Mouse (Mus musculus): Measurements from ENCODE around the gene Sh2b3.
"Not testable (repeated sequence)": the region's sequence is repeated elsewhere in the genome, so short reads cannot be mapped to it uniquely, and the experiment has no call there.

The Sh2b3 gene

DNA sequence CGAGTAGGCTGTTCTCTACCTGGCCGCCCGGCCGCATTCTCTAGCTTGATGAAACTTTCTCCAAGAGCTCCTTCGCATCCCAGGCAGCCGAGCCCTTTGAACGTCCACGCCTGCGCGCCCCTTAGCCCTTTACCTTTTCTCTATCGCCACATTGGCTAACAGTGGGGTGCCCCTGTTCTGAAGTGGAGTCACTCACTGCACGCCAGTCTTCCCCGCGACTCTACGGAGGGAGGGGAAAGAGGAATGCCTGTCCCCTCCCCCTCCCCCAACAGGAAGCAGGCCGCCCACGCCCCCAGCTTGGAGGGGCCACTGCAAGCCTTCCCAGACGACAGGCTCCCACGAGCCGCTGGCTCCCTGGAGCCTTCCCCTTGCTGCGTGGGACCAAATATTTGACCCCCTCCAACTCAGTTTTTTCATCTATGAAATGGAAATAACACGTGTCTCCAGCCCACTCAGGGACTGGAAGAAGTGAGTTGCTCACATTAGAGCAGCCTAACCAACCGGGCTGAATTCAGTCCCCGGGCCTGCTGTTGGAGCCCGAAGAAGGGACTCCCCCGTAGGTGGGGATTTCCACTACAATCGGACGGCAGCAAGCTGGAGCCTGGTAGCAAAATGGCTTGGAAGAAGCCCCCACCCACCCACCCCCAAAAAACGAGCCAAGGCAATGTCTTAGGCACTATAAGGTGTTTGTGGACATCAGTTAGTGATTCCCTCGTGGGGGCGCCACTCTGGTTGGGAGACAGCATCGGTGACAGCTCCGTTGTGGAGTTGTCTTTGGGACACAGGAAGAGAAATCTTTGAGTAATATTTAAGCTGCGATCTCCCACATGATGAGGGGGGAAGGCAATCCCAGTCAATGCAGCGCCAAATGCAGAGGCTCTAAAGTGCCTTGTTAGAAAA, at the start of gene Sh2b3:
Gene Sh2b3, minus strand, starts transcription at position 206 of the 900 bp plus-strand sequence.
- DNase-seq (ENCODE audit: low spot score) = no peak

DNA sequence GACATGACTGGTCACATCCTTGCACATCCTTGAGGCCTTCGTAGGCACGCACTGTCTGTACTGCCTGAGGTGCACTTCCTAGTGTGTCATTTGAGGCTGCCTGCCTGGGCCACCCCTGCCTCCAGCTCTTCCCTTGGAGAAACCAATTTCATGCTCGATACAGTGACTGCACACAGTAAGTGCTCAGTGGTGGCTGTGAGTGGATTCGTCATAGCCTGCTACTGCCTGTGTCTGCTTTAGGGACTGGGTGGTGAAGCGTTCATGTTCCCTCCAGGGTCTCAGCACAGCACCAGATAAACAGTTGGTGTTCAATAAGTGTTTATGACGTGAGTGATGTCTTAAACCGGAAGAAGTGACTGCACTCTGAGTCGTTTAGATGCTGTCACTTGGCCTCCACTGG, 45.9 kb upstream of the Sh2b3 start:
- DNase-seq (ENCODE audit: low spot score) = no peak

DNA sequence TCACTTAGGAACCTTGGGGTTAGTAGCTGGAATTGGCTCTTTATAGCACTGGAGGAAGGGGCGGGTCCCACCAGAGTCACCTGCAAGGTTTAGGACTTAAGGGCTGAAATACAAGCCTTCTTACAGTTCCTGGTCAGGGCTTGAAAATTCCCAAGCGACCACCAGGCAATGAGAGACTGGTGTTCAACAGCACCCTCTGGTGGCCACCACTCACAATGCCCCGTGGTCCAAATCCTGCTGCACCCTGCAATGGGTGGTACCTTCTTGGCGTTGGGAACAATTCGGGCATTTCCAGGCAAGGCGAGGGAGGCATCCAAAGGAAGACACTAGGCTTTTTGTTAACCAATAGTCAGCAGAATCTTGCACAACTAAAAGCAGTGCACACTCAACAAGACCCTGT, 41.8 kb upstream of the Sh2b3 start:
- no peak for DNase-seq (ENCODE audit: low spot score)

DNA sequence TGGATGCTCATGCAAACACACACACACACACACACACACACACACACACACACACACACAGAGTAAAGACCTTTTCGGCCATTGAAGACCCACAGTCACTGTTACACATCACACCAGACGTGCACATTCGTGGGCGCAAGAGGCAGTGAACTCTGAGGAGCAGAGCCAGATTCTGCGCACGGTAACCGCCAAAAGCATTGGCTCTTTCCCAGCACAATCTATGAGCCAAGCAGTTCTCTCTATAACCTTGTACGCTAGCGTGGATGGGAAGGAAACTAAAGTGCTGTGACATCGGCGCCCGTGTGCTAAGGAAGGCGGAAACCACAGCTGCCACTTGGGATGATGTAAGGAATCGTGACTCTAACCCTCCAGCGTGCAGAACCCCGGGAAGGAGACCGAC, 41.3 kb upstream of the Sh2b3 start:
- no peak for DNase-seq (ENCODE audit: low spot score)

DNA sequence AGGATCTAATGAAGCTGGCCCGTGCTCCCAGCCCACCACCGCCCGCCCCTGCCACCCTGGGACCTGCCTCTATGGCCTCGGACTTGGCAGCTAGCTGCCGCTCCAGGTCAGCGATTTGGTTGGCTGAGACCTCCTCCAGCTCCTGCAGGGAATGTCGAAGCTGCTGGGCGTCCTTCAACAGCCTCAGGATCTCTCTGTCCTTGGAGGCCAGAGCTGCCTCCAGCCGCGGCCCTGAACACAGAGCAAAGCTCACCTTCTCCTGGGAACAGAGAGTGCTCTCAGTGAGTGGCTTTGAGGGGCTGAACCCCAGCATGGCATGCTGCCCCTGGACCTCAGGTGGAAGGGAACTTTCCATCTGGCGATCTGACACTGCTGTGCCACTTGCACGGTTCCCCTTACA, 39.5 kb upstream of the Sh2b3 start:
- DNase-seq (ENCODE audit: low spot score) = no peak

DNA sequence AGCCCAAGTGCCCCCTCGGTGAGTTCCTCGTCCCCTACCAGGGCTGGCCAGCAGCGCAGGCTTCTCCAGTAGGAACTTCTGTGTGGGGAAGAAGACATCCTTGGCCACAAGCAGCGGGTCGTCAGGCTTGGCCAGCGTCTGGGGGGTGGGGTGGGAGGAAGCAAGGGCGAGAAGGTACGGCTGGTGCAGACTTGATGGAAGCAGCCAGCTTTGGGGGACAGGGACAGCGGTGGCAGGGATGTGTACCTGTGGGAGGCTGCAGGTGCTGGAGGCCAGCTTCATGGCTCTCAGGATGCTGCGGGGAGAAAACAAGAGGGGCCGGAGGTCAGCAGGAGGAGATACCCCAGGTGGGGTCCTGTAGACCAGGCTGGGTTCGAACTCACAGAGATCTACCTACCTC, 37.6 kb upstream of the Sh2b3 start:
- no peak for DNase-seq (ENCODE audit: low spot score)

DNA sequence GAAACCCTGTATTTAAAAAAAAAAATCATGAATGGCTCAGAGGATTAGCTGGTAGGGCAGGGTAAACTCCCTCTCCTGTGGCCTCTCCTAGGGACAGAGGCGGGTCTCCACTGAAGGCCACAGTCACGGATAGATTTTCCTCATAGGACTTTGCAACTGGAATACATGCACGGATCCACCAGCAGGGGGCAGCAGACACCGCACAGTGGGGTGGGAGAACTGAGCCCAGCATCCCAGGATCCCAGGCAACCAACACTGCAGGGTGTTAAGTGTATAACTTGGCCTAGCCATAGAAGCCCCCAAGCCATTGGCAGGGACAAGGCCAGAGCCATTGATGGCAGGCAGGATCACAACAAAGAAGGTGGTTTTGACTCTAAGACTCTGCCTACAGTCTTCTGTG, 34.7 kb upstream of the Sh2b3 start:
- peak; percentile 66 for DNase-seq (ENCODE audit: low spot score)

DNA sequence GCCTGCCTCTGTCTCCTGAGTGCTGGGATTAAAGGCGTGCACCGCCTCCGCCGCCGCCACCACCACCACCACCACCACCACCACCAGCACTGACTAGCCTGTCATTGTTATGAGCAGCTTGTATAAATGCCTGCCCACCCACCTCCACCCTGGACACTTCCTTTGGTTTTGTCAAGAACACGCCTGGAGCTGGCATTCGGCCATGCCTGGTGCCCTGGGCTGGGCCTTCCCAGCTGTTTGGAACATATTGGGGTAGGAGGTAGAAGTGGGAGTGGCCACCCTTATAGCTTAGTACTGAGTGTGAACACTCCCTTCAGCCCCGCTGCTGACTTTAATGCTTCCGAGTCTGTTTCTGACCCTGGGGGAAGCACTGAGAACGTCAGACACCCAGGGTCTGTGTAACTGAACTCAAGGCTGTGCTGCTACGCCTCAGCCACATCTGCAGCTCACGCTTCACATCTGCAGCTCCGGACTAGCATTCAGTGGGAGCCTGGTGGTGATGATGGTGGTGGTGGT, 34.1 kb upstream of the Sh2b3 start:
- DNase-seq (ENCODE audit: low spot score) = no peak

DNA sequence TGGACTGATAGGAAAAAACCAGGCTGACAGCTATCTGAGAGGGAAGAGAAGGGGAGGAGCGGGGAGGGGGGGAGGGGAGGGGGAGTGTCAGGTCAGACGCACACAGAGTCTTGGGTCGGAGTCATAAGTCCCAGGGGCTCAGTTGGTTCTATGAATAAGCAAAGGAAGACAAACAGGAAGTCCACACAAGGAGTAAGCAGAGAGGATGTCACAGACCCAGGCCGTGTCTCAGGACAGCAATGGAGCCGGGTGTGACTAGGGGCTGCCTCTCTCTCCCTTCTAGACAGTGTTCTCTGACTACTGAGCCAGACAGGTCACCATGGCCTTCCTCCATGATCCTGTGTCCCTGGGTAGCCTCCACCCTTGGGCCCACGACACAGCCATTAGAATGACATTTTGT, 33.4 kb upstream of the Sh2b3 start:
- DNase-seq (ENCODE audit: low spot score) = peak; percentile 55

DNA sequence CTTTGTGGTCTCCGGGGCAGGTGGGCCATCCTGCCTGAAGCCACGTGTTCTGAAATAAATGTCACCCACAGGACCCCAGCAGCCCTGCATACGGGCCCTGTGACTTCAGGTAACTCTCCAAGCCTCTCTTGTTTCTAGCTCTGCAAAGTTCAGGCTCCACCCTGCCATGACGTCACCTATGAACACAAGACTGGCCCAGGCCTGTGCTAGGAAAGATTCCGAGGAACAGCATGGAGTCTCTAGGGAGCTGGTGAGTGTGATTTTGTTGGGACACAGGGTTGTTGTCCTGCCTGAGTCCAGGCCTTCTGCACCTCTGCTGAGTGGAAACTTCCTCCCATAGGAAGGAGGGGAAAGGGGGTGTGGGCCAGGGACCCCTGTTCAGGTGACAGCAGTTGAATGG, 30.5 kb upstream of the Sh2b3 start:
- DNase-seq (ENCODE audit: low spot score) = no peak

DNA sequence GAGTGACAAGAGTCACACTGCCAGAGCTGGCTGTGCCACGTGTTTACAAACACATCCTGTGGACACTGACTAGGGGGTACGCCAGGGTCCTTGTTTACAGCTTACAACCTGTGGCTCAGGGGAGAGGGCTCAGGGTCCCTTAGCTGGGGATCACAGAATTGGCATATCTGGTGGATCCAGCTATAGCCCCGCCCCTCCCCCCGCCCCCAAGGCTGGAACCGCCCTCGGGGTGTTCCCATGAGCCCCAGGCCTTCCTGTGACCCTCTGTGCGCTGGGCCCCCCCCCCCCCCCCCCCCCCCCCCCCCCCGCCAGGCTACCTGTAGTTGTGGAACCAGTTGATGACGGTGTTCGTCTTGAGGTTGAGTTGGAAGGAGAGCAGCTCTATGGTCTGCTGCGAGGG, 26.9 kb upstream of the Sh2b3 start:
- no peak for DNase-seq (ENCODE audit: low spot score)

DNA sequence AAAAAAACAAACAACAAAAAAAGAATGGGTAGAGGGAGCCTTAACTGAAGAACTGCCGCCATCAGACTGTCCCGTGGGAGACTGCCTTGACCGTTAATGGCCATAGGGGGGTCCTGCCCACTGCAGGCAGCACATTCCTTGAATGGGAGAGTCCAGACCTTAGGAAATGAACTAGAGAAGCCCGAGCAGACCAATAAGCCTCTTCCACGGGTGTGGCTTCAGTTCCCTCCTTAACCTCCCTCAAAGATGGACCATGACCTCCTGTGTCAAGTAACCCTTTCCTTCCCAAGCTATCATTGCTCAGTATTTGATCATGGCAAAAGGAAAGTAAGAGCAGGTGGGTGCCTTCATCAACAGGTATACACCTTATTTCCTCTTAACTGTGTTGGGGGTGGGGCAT, 24.5 kb upstream of the Sh2b3 start:
- DNase-seq (ENCODE audit: low spot score) = peak; percentile 65

DNA sequence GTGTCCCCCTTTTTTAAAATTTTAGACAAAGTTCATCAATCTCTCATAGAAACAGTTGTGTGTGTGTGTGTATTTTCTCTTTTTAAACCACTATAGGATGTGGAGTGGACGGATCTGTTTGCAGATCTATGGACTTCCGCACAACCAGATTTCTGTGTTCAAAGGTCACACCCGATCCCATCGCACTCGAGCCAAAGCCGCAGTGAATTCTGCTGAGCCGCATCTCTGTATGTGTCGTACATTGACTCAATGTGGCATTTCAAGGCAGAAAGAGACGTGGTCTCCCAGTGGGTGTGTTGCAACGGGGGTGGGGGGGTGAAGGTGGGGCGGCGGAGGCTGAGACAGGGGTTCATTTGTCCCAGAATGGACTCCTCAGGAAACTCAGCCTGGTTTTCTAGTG, 21.0 kb upstream of the Sh2b3 start:
- DNase-seq (ENCODE audit: low spot score) = peak; percentile 72

DNA sequence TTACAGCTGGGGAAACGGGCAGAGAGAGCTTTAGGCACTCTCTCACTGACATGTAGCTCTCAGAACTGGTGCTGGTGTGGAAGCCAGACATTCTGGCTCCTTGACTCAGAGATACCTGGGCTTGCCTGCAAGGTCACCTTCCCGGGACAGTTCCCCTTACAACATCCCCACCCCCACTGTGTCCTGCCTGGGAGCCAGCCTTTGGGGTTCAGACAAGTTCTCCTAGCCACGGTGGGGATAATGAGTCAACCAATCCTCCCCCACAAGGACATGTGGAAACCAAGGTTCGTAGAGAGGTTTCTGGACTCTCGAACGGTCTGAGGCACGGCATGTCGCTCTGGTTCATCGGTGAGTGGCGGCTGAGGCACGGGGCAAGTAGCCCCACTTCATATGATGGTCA, 19.3 kb upstream of the Sh2b3 start:
- DNase-seq (ENCODE audit: low spot score) = no peak

DNA sequence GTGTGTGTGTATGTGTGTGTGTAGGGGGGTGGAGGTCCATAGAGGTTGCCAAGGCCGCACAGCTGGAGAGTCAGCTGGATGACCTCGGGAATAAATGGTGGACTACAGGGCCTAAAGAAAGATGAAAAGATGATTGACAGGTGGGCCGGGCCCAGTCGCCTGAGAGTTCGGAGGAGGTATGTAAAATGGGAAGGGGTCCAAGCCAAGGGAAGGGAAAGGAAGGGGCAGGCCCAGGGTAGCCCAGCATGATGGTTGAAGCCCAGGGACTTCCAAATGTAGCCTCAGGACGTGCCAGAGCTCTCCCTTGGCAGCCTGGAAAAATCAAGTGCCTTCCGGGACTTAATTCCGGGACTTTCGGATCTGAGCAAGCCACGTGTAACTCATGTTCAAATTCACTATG, 17.3 kb upstream of the Sh2b3 start:
- DNase-seq (ENCODE audit: low spot score) = no peak

DNA sequence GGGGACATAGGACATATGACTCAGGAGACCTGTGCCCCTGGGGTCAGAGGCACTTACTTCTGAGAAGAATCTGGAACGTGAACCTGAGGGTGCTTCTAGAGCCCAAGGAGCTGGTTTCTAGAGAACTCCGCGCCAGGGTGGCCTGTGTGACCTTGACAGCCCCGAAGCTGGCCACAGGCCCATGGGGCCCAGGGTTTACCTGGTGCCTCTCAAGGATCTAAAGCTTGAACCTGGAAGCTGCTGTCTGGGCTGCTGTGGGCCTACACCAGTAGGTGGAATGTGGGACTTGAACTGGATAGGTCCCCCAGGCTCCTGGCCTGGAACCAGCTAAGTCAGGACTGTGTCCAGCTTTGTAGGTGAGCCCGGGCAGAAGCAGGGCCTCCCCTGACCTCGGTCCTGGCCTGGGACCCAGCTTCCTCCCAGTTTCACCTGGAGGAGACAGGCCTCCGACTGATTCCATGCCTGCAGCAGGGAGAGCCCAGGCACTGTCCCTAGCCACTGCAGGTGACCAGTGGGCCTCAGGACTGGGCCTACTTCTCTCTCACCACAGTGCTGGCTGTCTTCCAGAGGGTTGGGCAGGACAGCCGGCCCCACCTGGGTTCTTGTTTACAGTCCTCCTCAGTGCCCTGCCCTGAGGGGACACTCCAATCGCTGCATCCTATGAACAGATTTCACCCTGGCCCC, 16.1 kb upstream of the Sh2b3 start:
- DNase-seq (ENCODE audit: low spot score) = peak; percentile 77

DNA sequence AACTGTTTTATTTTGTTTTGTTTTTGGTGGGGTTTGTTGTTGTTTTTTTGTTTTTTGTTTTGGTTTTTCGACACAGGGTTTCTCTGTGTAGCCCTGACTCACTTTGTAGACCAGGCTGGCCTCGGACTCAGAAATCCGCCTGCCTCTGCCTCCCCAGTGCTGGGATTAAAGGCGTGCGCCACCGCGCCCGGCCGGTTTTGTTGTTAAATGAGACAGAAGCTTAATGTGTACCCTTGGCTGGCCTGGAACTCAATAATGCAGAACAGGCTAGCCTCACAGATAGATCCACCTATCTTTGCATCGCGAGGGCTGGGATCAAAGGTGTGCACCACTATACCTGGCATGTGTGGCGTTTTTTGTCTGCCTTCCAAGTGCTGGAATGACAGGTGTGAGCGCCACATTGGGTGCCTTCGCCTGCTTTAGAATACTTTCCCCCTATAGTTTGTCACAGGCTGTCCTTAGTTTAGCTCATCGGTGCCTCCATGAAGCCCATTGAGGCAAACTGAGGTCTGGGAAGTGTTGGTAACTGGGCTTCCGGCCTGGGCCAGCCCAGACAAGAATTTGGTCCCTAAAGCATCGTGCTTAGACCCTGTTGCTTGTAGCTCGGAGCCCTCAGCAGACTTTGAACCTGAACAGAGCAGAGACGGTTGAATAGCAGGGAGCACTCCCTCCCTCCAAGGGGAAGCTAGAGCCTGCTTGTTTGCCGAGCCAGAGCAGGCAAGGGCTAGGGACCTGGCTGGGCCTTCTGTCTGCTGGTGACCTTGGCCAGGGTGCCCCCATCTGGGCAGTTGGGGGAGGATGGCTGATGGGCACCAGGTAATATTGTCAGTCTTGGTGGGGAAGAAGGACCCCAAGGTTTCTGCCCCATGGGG, 12.3 kb upstream of the Sh2b3 start:
- peak; percentile 66 for DNase-seq (ENCODE audit: low spot score)

DNA sequence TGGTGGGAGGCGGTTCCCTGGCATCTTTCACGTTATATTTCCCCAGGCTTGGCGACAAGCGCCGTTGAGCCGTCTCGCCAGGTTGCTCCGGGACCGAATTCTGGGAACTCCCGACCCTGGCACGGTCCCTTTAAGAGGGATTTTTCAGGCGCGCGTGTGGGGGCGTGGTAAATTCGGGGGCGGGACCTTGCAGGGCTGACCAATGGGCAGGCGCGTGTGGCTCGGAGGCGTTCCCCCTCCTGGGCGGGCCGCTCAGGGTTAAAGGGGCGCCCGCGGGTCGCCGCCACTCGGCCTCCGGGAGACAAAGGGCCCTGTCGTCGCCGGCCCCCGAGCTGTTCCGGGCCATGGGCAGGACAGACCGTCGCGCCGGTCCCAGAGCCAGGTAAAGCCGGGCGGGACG, 11.3 kb upstream of the Sh2b3 start, which contains the start of gene Pheta1:
Gene Pheta1, plus strand, starts transcription at position 242 of the 400 bp plus-strand sequence.
- peak; percentile 95 for DNase-seq (ENCODE audit: low spot score)

DNA sequence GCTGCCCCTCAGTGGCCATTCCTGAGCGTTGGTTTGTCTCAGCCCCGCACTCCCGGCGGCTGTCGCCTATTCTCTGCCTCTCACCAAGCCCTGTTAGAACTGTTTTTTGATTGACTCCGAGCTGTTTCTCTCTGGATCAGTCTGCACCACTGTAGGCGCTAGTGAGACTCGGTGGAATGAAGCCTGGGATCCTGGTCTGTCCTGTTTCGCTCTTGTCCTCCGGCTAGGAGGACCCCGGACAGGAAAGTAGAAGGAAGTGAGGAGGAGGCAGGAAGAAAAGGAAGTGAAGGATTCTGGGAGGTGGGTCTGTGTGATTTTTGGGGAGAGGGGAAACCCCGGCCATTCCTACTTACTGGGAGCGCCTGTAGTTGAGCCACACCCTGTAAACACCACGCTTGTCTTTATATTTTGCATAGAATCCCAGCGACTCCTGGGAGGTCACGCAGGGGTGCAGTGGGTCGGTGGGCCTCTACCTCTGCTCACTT, 10.6 kb upstream of the Sh2b3 start:
- peak; percentile 76 for DNase-seq (ENCODE audit: low spot score)

DNA sequence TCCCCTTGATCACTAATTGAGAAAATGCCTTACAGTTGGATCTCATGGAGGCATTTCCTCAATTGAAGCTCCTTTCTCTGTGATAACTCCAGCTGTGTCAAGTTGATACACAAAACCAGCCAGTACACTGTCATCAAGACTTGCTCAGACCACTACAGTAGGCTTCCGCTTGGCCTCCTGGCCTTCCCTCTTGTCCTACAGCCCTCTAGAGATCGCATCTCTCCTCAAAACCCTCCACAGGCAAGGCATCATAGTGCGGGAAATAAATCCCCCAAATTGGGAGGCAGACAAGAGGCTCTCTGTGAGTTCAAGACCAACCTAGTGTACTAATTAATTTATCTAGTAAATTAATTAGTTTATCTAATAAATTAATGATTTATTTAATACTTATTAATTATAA, 9.8 kb upstream of the Sh2b3 start:
- DNase-seq (ENCODE audit: low spot score) = not testable (repeated sequence)

DNA sequence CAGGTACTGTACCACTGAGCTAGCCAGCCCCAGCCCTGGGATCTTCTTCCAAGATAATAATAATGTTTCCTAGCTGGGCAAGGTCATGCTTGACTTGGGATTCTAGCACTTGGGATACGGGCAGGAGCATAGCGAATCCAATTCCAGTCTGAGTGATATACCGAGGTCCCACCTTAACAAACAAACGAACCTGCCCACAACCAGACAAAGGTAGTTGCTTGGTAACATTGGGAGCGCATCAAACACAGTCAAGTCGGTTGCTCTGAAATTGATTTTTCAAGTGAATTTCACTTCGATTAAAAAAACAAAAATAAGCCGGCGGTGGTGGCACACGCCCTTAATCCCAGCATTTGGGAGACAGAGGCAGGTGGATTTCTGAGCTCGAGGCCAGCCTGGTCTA, 8.9 kb upstream of the Sh2b3 start:
- no peak for DNase-seq (ENCODE audit: low spot score)

DNA sequence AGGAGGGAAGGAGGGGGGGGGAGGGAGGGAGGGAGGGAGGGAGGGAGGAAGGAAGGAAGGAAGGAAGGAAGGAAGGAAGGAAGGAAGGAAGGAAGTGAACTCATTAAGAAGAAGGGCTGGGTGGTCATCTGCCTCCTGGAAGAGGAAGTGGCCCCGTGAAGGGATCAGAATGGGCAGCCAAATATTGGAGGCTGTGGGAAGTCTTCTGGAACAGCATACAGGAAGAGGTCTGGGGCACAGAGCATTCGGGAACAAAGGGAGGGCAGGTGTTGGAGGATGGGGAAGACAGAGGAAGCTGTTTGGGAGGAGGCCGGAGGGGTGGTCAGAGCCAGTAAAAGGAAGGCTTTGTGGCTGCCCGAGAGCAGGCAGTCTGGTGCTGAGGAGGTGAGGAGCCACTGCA, 7.9 kb upstream of the Sh2b3 start:
- no peak for DNase-seq (ENCODE audit: low spot score)

All from yolk sac, embryonic 10.5 days (tissue).